Mouse (Mus musculus) granulocyte monocyte progenitor cell, adult 5-6 weeks (primary cell): Measurements from ENCODE around the gene Crtc2. TPM values are rescaled to one million over a fixed set of nuclear protein-coding genes. Genes with fewer than 3 reads are reported as not detected.
A peak's percentile ranks its signal among the peaks of the same experiment; 100 is the strongest.

Experiments
- ATAC-seq: replicated peaks from 2 replicates; pipeline ENCODE4 v1.8.0; 2016; ENCODE audit warnings: mild to moderate bottlenecking, moderate TSS enrichment, inconsistent platforms; ENCODE audit not compliant: poor library complexity, severe bottlenecking
- total RNA-seq, 2 experiments: library from RNA; stranded (forward) in 1 of 2; stranded (reverse) in 1 of 2; fragments of 200-712, 200-1000 nt in 1 of 2; fragments of >200 nt in 1 of 2; fragmentation: Nextera tagmentation in 1 of 2; gene quantifications; 2 replicates each; pipeline ENCODE4 v1.2.3; 2014 to 2017

The Crtc2 gene
- 48.1 and 49.5 TPM in 2 replicates for total RNA-seq (2014; fragmentation: Nextera tagmentation)
- 10.1 and 11.4 TPM in 2 replicates for total RNA-seq (2017)

- ATAC-seq: peak; percentile 94
Observed at GRCm38 (mm10) chr3:90253653-90254418, at the start of gene Crtc2. Crtc2 (plus strand) TSS chr3:90254163.

- ATAC-seq: no peak
Observed at GRCm38 (mm10) chr3:90204582-90204981, 49.4 kb upstream of the Crtc2 start.

GRCm38 (mm10) chr3:90208662-90209061, 45.3 kb upstream of the Crtc2 start:
- ATAC-seq: no peak

- ATAC-seq: no peak
Observed at GRCm38 (mm10) chr3:90209908-90210566, 43.9 kb upstream of the Crtc2 start.

GRCm38 (mm10) chr3:90211475-90212398, 42.2 kb upstream of the Crtc2 start:
- no peak for ATAC-seq

GRCm38 (mm10) chr3:90212723-90213122, 41.2 kb upstream of the Crtc2 start:
- ATAC-seq: no peak

GRCm38 (mm10) chr3:90213377-90213866, 40.5 kb upstream of the Crtc2 start, which contains the start of the genes Rps27 and Rab13:
Rps27 (minus strand) TSS chr3:90213651.
Rab13 (plus strand) TSS chr3:90213695.
- peak; percentile 91 for ATAC-seq

GRCm38 (mm10) chr3:90213956-90214684, 39.8 kb upstream of the Crtc2 start:
- no peak for ATAC-seq

GRCm38 (mm10) chr3:90215825-90216380, 38.1 kb upstream of the Crtc2 start:
- no peak for ATAC-seq

GRCm38 (mm10) chr3:90220088-90220487, 33.9 kb upstream of the Crtc2 start:
- peak; percentile 69 for ATAC-seq

GRCm38 (mm10) chr3:90220531-90220951, 33.4 kb upstream of the Crtc2 start:
- ATAC-seq: peak; percentile 64

GRCm38 (mm10) chr3:90221123-90221522, 32.8 kb upstream of the Crtc2 start:
- ATAC-seq: no peak

GRCm38 (mm10) chr3:90222455-90222854, 31.5 kb upstream of the Crtc2 start:
- ATAC-seq: no peak

GRCm38 (mm10) chr3:90222941-90223340, 31.0 kb upstream of the Crtc2 start:
- ATAC-seq: no peak

- no peak for ATAC-seq
Observed at GRCm38 (mm10) chr3:90224331-90224730, 29.6 kb upstream of the Crtc2 start.

GRCm38 (mm10) chr3:90231075-90231474, 22.9 kb upstream of the Crtc2 start:
- peak; percentile 70 for ATAC-seq

GRCm38 (mm10) chr3:90231507-90232333, 22.2 kb upstream of the Crtc2 start, which contains the start of gene Jtb:
Jtb (plus strand) TSS chr3:90231597.
- peak; percentile 93 for ATAC-seq

GRCm38 (mm10) chr3:90241251-90241650, 12.7 kb upstream of the Crtc2 start:
- peak; percentile 4; the same call in 1 of the 2 replicates for ATAC-seq
